In genomic region chr15:63861965-63862364, GRCm38 (mm10) we compare ENCODE assay signal across 15 mouse cellular contexts. TPM values are rescaled to one million over a fixed set of nuclear protein-coding genes. Genes with fewer than 3 reads are reported as not detected.
DNase-seq lines count a peak whose midpoint lies in the region; ATAC-seq and TF ChIP-seq lines count a peak whose summit lies in the region.
"Not testable (repeated sequence)": the region's sequence is repeated elsewhere in the genome, so short reads cannot be mapped to it uniquely, and the experiment has no call there.
"Had no signal": no experiment of that assay in that cellular context is flagged by ENCODE, and none has a peak within 500 bp of the region (broad histone marks: within the 10 kb centered on the region; RNA-seq: fewer than 3 reads in every experiment).

No protein-coding gene starts in this region.

- H3K79me2 ChIP-seq in heart, adult 2 months (replicated peaks; ENCODE audit: control insufficient read depth, insufficient read depth, low read length) = not testable (repeated sequence)

- not testable (repeated sequence) for H3K4me1 ChIP-seq in heart, adult 2 months (ENCODE audit: control insufficient read depth, insufficient read depth, low read length); lung, postnatal 0 days (ENCODE audit: insufficient read depth, low read depth, low read length)

- TF ChIP-seq EP300 in heart, adult 2 months (IDR thresholded peaks at IDR 0.05; ENCODE audit: insufficient read depth, low read depth, low read length); lung, postnatal 0 days (IDR thresholded peaks at IDR 0.05): not testable (repeated sequence)

- not testable (repeated sequence) for H3K9me3 ChIP-seq in lung, postnatal 0 days (ENCODE audit: low read length)

- H3K36me3 ChIP-seq in heart, adult 2 months (ENCODE audit: control insufficient read depth, insufficient read depth, low read length); lung, postnatal 0 days (ENCODE audit: insufficient read depth, low read length): not testable (repeated sequence)

- WGBS in heart, adult 2 months = 48% methylated on average over 5 of the region's 5 CpGs
- WGBS in lung, postnatal 0 days = 40% methylated on average over 5 of the region's 5 CpGs

- not testable (repeated sequence) for H3K4me3 ChIP-seq in heart, adult 2 months; lung, postnatal 0 days (ENCODE audit: low read depth, low read length)

- not testable (repeated sequence) for H3K27me3 ChIP-seq in heart, adult 2 months (ENCODE audit: control insufficient read depth, insufficient read depth, low read length); lung, postnatal 0 days (replicated peaks; ENCODE audit: insufficient read depth, low read length)

- intact Hi-C loops in heart, adult 2 months (cut with DNase I) = not testable (repeated sequence)

- not testable (repeated sequence) for H3K27ac ChIP-seq in heart, adult 2 months; lung, postnatal 0 days (ENCODE audit: low read length)

- TF ChIP-seq POLR2A in heart, adult 2 months (IDR thresholded peaks at IDR 0.05; ENCODE audit: insufficient read depth, low read depth, low read length) = not testable (repeated sequence)

- not testable (repeated sequence) for ATAC-seq in lung, postnatal 0 days

- not testable (repeated sequence) for H3K4me2 ChIP-seq in lung, postnatal 0 days (replicated peaks; ENCODE audit: low read depth, low read length)

- TF ChIP-seq CTCF in heart, adult 2 months (IDR thresholded peaks at IDR 0.05) = 0 out of 2 replicates have a peak, but pooled peaks have one; percentile 5
- TF ChIP-seq CTCF in lung, postnatal 0 days (IDR thresholded peaks at IDR 0.05) = peak; percentile 50

- DNase-seq in CD4-positive, CD25-positive, alpha-beta regulatory T cell, adult 2 months (ENCODE audit: low read depth, low spot score) = peak; percentile 20
- DNase-seq in WW6 (ENCODE audit: low read depth, low spot score) = peak; percentile 4
- peak; percentile 8 for DNase-seq in embryo, embryonic 11 days
- DNase-seq in heart, adult 2 months = not testable (repeated sequence)
- DNase-seq in kidney, postnatal 4 days = peak; percentile 21 to 29
- peak; percentile 29 for DNase-seq in lung, postnatal 0 days (ENCODE audit: low spot score)
- peak; percentile 27 for DNase-seq in retina, postnatal 1 day

- H3K9ac ChIP-seq in heart, adult 2 months (ENCODE audit: low read depth, low read length); lung, postnatal 0 days (replicated peaks; ENCODE audit: low read depth): not testable (repeated sequence)

RNA-seq across cellular contexts. Expression of gene Gsdmc3, which starts 16.4 kb away (rescaled TPM):
- not detected for total RNA-seq in heart, adult 2 months (2021)
- polyA plus RNA-seq in heart, adult 2 months (2012; rRNA removed) = not detected in 2 replicates
- polyA plus RNA-seq in lung, postnatal 0 days (2015; fragmentation: Nextera tagmentation; extraction: Ambion mirVana) = 0.11 TPM in 1 of 2 replicates, not detected in the other
- total RNA-seq: gastrocnemius, postnatal 25 days; left cerebral cortex, adult 18-20 months had no signal
- polyA plus RNA-seq: embryonic facial prominence, embryonic 13.5 days; forebrain, embryonic 15.5 days; heart, embryonic 14.5 days; hindbrain, embryonic 16.5 days; liver, embryonic 11.5 days had no signal

RNA-seq across cellular contexts. Expression of gene Gsdmc2, which starts 17.0 kb away (rescaled TPM):
- not detected for total RNA-seq in heart, adult 2 months (2021)
- not detected in 2 replicates for polyA plus RNA-seq in heart, adult 2 months (2012; rRNA removed)
- not detected in 2 replicates for polyA plus RNA-seq in lung, postnatal 0 days (2015; fragmentation: Nextera tagmentation; extraction: Ambion mirVana)
- total RNA-seq: adrenal gland, adult 8-10 months; gastrocnemius, postnatal 25 days; left cerebral cortex, adult 18-20 months had no signal
- polyA plus RNA-seq: embryonic facial prominence, embryonic 13.5 days; forebrain, embryonic 15.5 days; heart, embryonic 14.5 days; hindbrain, embryonic 16.5 days; liver, embryonic 11.5 days had no signal

RNA-seq across cellular contexts. Expression of gene Gsdmc4, which starts 50.1 kb away (rescaled TPM):
- not detected for total RNA-seq in heart, adult 2 months (2021)
- 0.08 TPM in 1 of 2 replicates, not detected in the other for polyA plus RNA-seq in heart, adult 2 months (2012; rRNA removed)
- 0.12 TPM in 1 of 2 replicates, not detected in the other for polyA plus RNA-seq in lung, postnatal 0 days (2015; fragmentation: Nextera tagmentation; extraction: Ambion mirVana)
- total RNA-seq: gastrocnemius, postnatal 25 days; left cerebral cortex, adult 18-20 months had no signal
- polyA plus RNA-seq: forebrain, embryonic 15.5 days; heart, embryonic 14.5 days; liver, embryonic 11.5 days had no signal
